Mouse (Mus musculus): ENCODE results near the gene Tnp2.

The Tnp2 gene

GRCm38 (mm10) chr16:10787548-10788058 lies 857 bp downstream of the Tnp2 start:
- DNase-seq, result no peak

GRCm38 (mm10) chr16:10786782-10787547 lies 1.5 kb downstream of the Tnp2 start:
- DNase-seq, result no peak

- DNase-seq, result peak; percentile 90
These were observed 2.2 kb downstream of the Tnp2 start for GRCm38 (mm10) chr16:10786288-10786687.

GRCm38 (mm10) chr16:10785371-10786231 lies 2.9 kb downstream of the Tnp2 start, which contains the start of gene Socs1:
Socs1 (minus strand) TSS chr16:10785536.
- DNase-seq, result peak; percentile 92 to 94

GRCm38 (mm10) chr16:10784793-10785370 lies 3.6 kb downstream of the Tnp2 start:
- DNase-seq, result peak; percentile 87 to 90

- peak; percentile 32 to 57 for DNase-seq
These were observed 4.3 kb downstream of the Tnp2 start for GRCm38 (mm10) chr16:10783883-10784792.

- no peak for DNase-seq
These were observed 5.0 kb downstream of the Tnp2 start for GRCm38 (mm10) chr16:10783451-10783850.

- DNase-seq, result no peak
These were observed 5.4 kb downstream of the Tnp2 start for GRCm38 (mm10) chr16:10783152-10783434.

GRCm38 (mm10) chr16:10782377-10783151 lies 5.9 kb downstream of the Tnp2 start:
- DNase-seq, result peak in 1 of 2 experiments; percentile 26

GRCm38 (mm10) chr16:10781862-10782371 lies 6.5 kb downstream of the Tnp2 start:
- no peak for DNase-seq

GRCm38 (mm10) chr16:10780631-10781120 lies 7.8 kb downstream of the Tnp2 start:
- DNase-seq, result no peak

- DNase-seq, result no peak
These were observed 10.8 kb downstream of the Tnp2 start for GRCm38 (mm10) chr16:10777579-10778160.

GRCm38 (mm10) chr16:10776322-10776721 lies 12.1 kb downstream of the Tnp2 start:
- DNase-seq, result no peak

- DNase-seq, result no peak
These were observed 13.7 kb downstream of the Tnp2 start for GRCm38 (mm10) chr16:10774726-10775125.

- no peak for DNase-seq
These were observed 14.9 kb downstream of the Tnp2 start for GRCm38 (mm10) chr16:10773543-10773942.

GRCm38 (mm10) chr16:10771769-10772510 lies 16.5 kb downstream of the Tnp2 start:
- DNase-seq, result no peak

- no peak for DNase-seq
These were observed 17.7 kb downstream of the Tnp2 start for GRCm38 (mm10) chr16:10770531-10771325.

- no peak for DNase-seq
These were observed 18.8 kb downstream of the Tnp2 start for GRCm38 (mm10) chr16:10769661-10770060.

GRCm38 (mm10) chr16:10768821-10769220 lies 19.6 kb downstream of the Tnp2 start:
- peak in 1 of 2 experiments; percentile 49 for DNase-seq
